Mouse (Mus musculus): ENCODE data around the gene Pitpnb.

The Pitpnb gene

GRCm38 (mm10) chr5:111344721-111345400 is 14.3 kb downstream of the Pitpnb start:
- no peak for DNase-seq (ENCODE audit: low read depth, low spot score)

DNA sequence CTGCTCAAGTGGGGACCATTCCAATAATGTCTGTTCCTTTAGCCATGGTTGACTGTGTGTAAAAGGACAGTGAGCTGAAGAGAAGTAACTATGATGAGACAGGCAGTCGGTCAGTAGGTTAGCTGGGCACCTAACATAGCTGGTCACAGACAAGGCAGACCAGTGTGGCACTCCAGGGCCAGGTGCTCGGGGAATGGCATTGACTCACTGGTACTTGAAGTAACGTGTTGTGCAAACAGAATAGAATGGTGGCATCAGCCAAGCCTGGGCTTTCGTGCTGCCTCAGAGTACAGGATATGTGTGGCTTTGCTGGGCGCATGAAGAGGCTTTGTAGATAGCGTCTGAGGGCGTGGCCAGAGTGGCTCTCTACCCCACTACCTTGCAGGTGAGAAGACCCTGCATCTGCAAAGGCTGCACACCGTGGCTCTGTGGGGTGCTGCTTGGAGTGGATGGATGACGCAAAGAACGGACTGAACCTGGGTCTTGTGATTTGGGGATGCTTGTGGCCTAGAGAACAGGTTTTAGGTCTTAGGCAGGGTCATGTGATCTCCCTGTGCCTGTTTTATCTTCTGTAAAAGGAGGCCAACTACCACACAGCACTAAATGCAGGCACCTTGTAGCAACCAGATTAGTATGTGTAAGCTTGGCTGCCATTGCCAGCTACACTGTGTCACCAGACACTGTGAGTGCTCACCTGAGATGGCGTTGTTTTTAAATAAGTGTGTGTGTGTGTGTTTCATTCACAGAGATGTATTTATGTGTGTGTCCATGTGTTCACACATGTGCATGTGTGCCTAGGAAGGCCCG is 26.5 kb downstream of the Pitpnb start:
- no peak for DNase-seq (ENCODE audit: low read depth, low spot score)

DNA sequence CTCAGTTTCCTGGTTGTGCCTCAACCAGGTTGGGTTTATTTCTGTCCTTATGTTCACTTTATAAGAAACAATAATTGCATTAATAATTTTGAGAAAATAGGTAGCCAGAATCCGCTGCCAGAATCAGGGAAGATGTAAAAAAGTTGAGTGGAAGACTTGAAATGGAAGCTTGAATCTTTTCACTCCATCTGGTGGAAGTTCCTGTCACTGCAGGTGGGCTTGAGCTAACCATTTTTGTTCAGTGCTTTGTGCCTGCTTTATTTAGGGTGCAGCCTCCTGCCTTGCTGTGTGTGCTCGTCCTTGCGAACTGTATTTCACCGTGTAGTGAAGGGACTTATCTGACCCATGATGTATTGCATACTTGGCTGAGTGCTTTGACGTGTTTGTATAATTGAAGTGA is 30.0 kb downstream of the Pitpnb start:
- no peak for DNase-seq (ENCODE audit: low read depth, low spot score)

GRCm38 (mm10) chr5:111361058-111361457 is 30.5 kb downstream of the Pitpnb start:
- DNase-seq (ENCODE audit: low read depth, low spot score) = no peak

- DNase-seq (ENCODE audit: low read depth, low spot score) = no peak
Measured at GRCm38 (mm10) chr5:111361846-111362245, 31.3 kb downstream of the Pitpnb start.

- no peak for DNase-seq (ENCODE audit: low read depth, low spot score)
Measured at GRCm38 (mm10) chr5:111363446-111364062, 33.0 kb downstream of the Pitpnb start.

DNA sequence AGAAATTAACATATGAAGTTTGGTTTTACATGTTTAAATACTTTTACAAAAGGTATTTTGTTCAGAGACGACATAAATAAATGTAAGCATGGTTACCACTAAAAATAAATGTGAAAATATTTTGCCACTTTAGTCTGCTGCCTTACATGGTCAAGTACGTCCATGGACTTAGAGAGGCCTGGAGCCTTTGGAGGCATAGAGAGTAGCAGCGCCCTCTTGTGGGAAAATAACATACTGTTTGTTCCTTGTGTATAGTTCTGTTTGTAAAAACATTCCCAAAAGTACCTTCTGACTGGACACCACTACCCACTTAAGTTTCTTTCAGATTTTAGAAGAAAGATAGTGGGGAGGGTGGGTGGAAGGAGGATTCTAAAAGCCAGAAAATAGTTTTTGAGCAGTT is 34.0 kb downstream of the Pitpnb start:
- DNase-seq (ENCODE audit: low read depth, low spot score) = peak; percentile 75

DNA sequence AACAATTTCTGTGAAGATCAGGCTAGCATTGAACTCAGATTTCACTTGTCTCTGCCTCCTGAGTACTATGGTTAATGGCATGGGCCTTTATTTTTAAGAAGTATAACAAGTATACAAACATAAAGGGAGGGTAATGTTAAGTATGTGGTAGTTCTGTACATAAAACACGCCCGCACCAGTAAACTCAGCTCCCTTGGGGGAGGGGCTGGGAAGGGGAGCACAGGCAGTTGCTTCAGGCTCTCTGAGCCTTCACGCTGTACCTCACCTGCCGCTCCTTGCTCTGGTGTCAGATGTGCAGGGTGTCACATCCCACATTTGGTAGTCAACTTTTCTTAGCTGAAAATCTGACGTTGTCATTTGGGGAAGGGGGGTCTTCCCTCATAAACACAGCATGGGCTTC is 35.6 kb downstream of the Pitpnb start:
- DNase-seq (ENCODE audit: low read depth, low spot score) = no peak

DNA sequence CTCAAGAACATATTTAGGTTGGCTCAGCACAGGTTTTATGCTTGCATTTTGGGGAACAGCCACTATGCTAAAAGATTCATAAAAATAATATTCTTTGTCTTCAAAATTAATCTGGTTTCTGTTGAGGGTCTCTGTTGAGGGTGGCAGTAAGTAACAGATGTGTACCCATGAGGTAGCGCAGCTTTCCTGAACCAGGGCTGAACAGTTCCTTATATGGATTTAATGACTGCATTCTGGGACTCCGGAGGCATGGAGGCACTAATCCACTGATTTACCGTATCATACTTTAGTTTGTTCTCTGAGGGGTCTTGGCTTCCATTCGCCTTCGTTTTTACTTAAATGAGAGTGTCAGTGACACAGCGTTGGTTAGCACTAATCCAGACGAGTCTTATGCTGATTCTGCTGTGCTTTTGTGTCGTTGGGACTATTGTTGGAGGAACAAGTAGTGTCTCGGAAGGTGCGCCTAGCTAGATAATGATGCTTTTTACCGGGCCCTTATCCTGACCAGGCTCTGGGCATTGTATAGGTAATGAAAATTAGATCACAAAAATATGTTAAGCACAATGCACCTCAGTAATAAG is 37.5 kb downstream of the Pitpnb start:
- DNase-seq (ENCODE audit: low read depth, low spot score) = no peak

- peak; percentile 53 for DNase-seq (ENCODE audit: low read depth, low spot score)
Measured at GRCm38 (mm10) chr5:111368576-111368975, 38.0 kb downstream of the Pitpnb start.

DNA sequence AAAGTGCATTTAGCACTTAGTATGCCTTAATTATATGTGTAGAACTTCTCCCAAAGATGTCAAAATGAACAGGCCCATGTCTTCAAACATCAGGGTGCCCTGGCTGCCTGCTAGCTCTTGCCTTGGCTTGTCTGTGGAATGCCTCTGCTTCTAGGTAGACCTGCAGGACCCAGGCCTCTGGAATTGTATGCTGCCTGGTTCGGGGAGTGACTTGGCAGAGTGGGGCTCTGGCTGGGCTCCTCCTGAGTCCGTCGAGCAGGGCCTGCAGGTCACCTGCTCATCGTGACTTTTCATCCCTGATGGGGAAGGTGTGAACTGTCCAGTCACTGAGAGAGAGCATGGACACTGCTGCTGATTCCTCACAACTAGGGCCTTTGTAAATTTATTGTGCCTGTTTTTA is 45.1 kb downstream of the Pitpnb start:
- DNase-seq (ENCODE audit: low read depth, low spot score) = no peak

GRCm38 (mm10) chr5:111376276-111377020 is 45.9 kb downstream of the Pitpnb start:
- peak; percentile 81 for DNase-seq (ENCODE audit: low read depth, low spot score)

DNA sequence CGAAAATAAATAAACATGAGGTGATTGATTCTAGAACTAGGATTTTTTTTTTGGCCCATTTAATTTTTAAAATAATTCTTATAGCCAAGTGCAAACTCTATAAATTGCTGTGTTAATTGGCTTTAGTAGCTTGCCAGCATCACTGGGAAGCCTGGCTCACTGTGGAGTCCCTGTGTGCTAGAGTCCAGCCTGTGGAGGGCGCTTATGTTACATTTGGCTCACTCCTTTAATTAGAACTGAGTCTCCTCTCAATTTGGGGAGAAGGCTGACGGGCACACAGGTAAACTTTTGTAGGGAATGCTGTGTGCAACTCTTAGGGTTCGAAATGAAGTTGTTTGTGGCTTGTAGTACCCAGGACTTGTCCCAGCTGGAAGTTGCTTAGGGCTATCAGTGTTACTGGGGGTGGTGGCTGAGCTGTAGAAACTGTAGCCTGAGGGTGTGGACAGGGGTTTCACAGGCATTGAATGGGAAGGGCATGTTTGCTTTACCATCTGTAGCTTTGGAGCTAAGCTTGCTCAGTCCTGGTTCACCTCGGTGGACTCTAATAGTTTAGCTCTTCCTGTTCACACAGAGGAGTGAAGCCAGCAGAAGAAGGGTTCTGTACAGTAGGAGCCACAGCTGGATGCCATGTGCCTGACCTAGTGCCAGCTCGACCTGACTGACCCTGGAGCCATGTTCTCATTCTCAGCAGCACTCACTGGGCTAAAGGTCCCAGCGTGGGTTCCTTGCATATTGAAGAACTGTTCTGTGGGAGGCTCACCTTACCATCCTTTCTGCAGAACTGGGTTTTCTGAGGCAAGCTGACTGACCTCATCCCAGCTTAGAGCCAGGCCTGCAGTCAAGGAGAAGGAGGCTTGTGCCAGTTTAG is 47.8 kb downstream of the Pitpnb start:
- no peak for DNase-seq (ENCODE audit: low read depth, low spot score)

DNA sequence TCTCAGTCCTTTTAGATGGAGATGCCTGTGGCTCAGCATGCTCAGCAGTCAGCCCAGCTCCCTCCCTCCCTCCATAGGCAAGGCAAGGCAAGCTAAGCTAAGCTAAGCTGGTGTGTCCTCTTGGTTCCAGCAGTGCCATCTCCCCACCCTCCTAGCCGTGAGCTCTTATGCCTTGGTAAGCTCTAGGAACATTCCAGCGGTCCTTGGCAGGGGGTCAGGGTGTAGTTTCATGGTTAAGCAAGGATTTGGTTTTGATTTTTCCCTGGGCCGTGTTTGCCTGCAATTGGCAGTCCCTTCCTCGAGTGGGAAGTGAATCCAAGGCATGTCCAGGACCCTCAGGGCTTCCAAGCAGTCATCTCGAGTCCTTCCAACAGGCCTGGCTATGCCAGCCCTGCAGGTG is 52.8 kb downstream of the Pitpnb start:
- no peak for DNase-seq (ENCODE audit: low read depth, low spot score)

GRCm38 (mm10) chr5:111390911-111391310 is 60.3 kb downstream of the Pitpnb start:
- no peak for DNase-seq (ENCODE audit: low read depth, low spot score)

- DNase-seq (ENCODE audit: low read depth, low spot score) = no peak
Measured at GRCm38 (mm10) chr5:111391485-111391884, 60.9 kb downstream of the Pitpnb start.

DNA sequence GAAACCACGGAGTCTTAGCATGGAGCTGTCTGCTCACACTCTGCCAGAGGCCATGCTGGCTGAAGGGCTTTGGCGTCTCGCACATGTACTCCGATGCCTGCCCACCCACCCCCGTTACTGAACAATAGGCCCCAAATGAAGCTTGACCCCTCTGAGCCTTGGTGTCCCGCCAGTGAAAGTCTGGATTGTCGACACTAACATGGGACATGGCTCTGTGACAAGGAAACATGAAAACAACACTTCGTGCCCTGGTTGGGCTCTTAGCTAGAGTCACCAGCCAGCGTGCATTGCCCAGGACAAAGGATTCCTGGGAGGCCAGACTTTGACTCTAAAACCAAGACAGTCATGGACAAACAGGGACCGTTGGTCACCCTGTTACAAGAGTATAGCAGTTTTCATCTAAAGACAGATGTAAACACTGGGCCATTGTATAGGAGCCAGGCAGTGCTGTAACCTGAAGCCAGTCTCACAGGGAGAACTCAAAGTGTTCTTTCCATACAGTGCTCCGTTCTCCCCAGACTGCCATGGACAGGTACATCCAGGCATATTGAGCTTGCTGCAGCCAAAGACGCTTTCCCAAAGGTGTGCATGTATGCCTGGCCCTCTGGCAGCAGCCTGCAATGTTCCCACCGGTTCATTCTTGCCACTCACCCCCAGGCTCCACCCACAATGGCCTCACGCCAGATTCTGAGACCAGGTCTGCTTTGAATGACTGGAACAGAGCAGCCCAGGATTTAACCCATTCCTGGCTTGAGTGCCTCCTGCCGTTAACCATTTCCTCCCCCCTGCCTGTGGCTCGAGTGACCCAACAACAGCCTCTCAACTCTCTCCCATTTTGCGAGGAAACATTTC is 63.0 kb downstream of the Pitpnb start:
- peak; percentile 57 for DNase-seq (ENCODE audit: low read depth, low spot score)

- DNase-seq (ENCODE audit: low read depth, low spot score) = peak; percentile 76
Measured at GRCm38 (mm10) chr5:111394198-111395053, 63.9 kb downstream of the Pitpnb start.

GRCm38 (mm10) chr5:111395771-111396170 is 65.2 kb downstream of the Pitpnb start:
- DNase-seq (ENCODE audit: low read depth, low spot score) = no peak
